Mouse (Mus musculus) embryonic stem cell, embryonic (primary cell): Measurements from ENCODE around the gene Atp2c1.

ENCODE experiments used
- CTCF ChIA-PET, 4 experiments: fragments of 300-600 bp in 2 of 4; fragments of 350-600 bp in 2 of 4; sonication (Branson Sonifier 250); formaldehyde crosslinking; loops; one replicate each; lab custom pipeline; 2022; ENCODE audit warnings: inconsistent platforms in 2 of 4; lab: Charles Lee
- POLR2A ChIA-PET, 4 experiments: fragments of 300-600 bp in 2 of 4; fragments of 350-600 bp in 2 of 4; sonication (Branson Sonifier 250); formaldehyde crosslinking; loops; one replicate each; lab custom pipeline; 2022; ENCODE audit warnings: antibody characterized with exemption in 4 of 4, inconsistent platforms in 1 of 4; lab: Charles Lee

Atp2c1 gene

GRCm38 (mm10) chr9:105527219-105527618, at the start of gene Atp2c1:
Gene Atp2c1, minus strand, starts transcription at chr9:105527319.
- ChIA-PET CTCF (no interaction called here), POLR2A (interaction anchor here in 1 of 4 experiments (0.9 kb wide), 1 partner anchor 23 kb away, joined by 4 read pairs; no protein-coding TSS in a partner anchor)

DNA sequence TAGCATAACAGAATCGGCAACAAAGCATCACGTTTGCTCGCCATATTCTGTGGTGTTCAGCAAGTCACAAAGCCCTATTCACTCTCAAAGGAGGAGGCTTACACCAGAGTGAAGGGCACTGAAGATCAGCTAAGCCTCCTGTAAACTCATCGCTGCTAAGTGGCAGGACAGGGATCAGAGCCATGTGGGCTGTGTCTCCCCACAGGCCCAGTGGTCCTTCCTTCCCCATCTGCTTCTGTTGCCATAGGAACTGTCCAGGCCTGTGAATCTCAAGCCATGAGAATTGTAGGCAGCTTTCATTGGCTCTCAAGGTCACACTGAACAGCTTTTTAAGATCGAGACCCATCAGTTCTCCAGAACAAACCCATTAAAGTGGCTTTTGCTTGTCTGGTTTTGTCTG, 30.3 kb upstream of the Atp2c1 start:
- CTCF ChIA-PET = no interaction called here
- POLR2A ChIA-PET = no interaction called here

GRCm38 (mm10) chr9:105556141-105556735, 29.1 kb upstream of the Atp2c1 start:
- CTCF ChIA-PET = interaction anchor here in 1 of 4 experiments (0.5 kb wide), 1 partner anchor 1821 kb away, joined by 12 read pairs; no protein-coding TSS in a partner anchor
- POLR2A ChIA-PET = interaction anchor here in 1 of 4 experiments (1.2 kb wide), 1 partner anchor 62 kb away, joined by 3 read pairs; no protein-coding TSS in a partner anchor

GRCm38 (mm10) chr9:105554439-105554807, 27.3 kb upstream of the Atp2c1 start:
- POLR2A ChIA-PET = interaction anchor here in 2 of 4 experiments (0.6 to 0.9 kb wide), 2 partner anchors 9 to 613 kb away, joined by 3 read pairs; no protein-coding TSS in a partner anchor

DNA sequence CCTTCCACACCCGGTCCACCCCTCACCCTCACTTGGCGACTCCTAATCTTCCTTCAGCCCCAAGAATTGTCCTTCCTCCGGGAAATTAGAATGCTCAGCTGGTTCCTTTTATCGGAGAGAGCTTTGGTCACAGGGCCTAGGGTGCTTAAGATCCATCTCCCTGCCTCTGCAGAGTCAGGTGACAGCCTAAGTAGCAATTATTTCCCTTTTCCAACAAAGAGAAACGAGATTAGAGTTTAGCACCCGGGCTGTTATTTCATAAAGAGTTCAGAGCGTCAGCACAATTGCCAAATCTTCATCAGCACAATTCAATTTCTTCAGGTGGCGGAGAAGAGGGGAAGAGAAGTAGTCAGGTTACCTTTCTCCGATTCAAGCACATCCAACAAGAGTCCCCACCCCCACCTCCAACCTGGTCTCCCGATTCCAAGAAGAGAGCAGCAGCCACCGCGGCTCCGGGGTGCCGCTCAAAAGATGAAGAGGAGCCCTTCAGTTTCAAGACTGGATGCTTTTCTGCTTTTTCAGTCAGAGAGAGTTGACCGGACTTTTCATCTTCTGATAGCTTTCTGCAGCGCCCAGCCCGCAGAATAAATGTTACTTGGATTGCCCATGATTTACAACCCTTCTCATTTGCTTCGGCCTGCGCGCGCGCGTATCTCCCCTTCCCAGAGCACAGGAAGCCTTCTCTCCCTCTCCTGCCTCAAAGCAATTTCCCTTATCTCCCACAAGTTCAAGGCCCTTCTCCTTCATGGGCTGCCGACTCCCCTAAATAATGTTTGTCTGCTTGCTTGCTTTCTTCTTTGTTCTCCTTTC, 26.7 kb upstream of the Atp2c1 start:
- CTCF ChIA-PET = interaction anchor here in 2 of 4 experiments (0.6 to 0.7 kb wide), 2 partner anchors 439 to 1735 kb away, joined by 3 to 5 read pairs; no protein-coding TSS in a partner anchor
- POLR2A ChIA-PET = no interaction called here

More at GRCm38 (mm10) chr9:105554439-105554807, 27.3 kb upstream of the Atp2c1 start:
- CTCF ChIA-PET = interaction anchor here in 2 of 4 experiments (0.6 to 0.7 kb wide), 2 partner anchors 438 to 1734 kb away, joined by 3 to 5 read pairs; no protein-coding TSS in a partner anchor

- ChIA-PET CTCF (interaction anchor here in 2 of 4 experiments (0.5 to 0.7 kb wide), 2 partner anchors 26 to 283 kb away, joined by 3 to 9 read pairs; no protein-coding TSS in a partner anchor), POLR2A (interaction anchor here in 1 of 4 experiments (2.0 kb wide), 1 partner anchor 24 kb away, joined by 4 read pairs; the partner anchor contains the start of gene Atp2c1)
Observed at GRCm38 (mm10) chr9:105551407-105551806, 24.3 kb upstream of the Atp2c1 start.

- ChIA-PET CTCF (no interaction called here), POLR2A (no interaction called here)
Observed at GRCm38 (mm10) chr9:105549096-105549495, 22.0 kb upstream of the Atp2c1 start.

DNA sequence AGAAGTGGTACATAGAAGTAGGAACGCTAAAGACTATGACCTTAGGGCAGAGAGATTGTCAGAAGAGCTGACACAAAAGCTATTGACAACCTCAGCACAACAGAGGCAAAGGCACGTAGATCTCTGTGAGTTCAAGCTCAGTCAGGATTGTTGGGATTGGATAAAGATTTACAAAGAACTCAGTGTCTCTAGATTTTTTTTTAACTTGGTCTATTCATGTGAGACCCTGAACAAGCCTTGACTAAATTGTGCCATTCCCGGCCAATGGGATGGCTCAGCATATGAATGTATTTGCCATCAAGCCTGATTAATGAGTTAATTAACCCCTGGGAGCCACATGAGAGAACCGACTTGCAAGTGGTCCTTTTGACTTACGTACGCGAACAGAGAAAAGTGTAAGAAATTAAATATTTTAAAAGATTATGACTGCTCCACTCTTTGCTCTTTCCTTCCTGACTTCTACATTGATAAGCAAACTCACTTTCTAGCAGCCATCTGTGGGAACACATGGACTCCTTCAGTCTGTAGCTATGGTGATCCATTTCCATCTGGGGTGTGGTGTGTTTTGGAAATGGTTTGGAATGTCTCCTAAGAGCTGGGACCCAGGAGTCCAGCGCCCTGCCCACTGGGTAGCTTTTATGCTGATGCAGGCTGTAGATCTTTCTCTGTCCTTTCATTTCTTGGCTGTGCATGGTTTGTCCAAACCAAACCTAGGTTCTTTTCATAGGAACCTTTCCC, 17.1 kb upstream of the Atp2c1 start:
- CTCF ChIA-PET = no interaction called here
- POLR2A ChIA-PET = interaction anchor here in 1 of 4 experiments (0.7 to 1.5 kb wide), 2 partner anchors 9 to 27 kb away, joined by 3 to 4 read pairs; no protein-coding TSS in a partner anchor

- ChIA-PET CTCF (interaction anchor here in 2 of 4 experiments (0.6 to 0.7 kb wide), 2 partner anchors 42 to 460 kb away, joined by 3 read pairs; no protein-coding TSS in a partner anchor), POLR2A (interaction anchor here in 2 of 4 experiments (0.6 to 2.1 kb wide), 7 partner anchors 9 to 104 kb away, joined by 3 to 6 read pairs (median 3); no protein-coding TSS in a partner anchor)
Observed at GRCm38 (mm10) chr9:105537473-105537872, 10.4 kb upstream of the Atp2c1 start.

GRCm38 (mm10) chr9:105536877-105537276, 9.8 kb upstream of the Atp2c1 start:
- POLR2A ChIA-PET = interaction anchor here in 3 of 4 experiments (0.6 to 2.1 kb wide), 8 partner anchors 9 to 370 kb away, joined by 3 to 6 read pairs (median 3); no protein-coding TSS in a partner anchor
- CTCF ChIA-PET = interaction anchor here in 1 of 4 experiments (0.7 kb wide), 1 partner anchor 41 kb away, joined by 3 read pairs; no protein-coding TSS in a partner anchor

DNA sequence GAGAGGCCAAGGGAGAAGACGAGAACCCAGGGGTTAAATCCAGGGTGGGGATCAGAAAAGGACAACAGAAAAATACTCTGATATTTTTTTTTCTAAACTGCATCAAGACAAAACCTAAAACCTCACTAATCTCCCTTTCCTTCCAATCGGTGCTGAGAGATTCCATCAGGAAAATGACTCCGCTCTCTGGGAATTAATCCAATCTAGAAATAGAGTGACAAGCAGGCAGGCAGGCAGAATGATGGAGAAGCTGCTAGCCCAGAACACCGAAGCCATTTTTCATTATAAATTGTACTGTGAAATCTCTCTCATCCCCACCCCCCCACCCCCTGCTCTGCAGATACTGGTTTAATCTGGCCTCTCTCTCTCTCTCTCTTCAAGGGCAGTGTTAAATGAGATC, 1.8 kb downstream of the Atp2c1 start:
- CTCF ChIA-PET = interaction anchor here in 2 of 4 experiments (0.6 to 0.7 kb wide), 2 partner anchors 26 to 59 kb away, joined by 3 to 4 read pairs; no protein-coding TSS in a partner anchor
- POLR2A ChIA-PET = interaction anchor here in 1 of 4 experiments (1.9 kb wide), 1 partner anchor 11 kb away, joined by 6 read pairs; no protein-coding TSS in a partner anchor

DNA sequence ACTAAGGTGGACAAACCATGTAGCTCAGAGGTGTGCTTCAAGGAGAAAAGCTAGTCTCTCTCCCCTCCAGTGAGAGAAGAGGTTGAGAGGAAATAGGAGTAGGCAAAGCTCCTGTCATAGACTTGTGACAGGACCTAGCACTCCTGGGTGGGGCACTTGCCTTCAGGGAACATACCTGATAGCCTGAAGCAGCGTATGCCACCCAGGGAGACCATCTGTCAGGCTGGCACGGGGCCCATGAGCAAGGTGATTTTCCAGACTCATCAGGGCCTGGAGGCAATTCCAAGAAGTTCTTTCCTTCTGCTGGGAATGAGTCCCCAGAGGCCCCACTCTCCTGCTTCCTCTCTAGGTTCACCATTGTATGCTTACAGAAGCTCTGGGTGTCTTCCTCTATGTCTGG, 4.1 kb downstream of the Atp2c1 start:
- ChIA-PET POLR2A (interaction anchor here in 1 of 4 experiments (1.5 kb wide), 1 partner anchor 28 kb away, joined by 3 read pairs; no protein-coding TSS in a partner anchor), CTCF (no interaction called here)

DNA sequence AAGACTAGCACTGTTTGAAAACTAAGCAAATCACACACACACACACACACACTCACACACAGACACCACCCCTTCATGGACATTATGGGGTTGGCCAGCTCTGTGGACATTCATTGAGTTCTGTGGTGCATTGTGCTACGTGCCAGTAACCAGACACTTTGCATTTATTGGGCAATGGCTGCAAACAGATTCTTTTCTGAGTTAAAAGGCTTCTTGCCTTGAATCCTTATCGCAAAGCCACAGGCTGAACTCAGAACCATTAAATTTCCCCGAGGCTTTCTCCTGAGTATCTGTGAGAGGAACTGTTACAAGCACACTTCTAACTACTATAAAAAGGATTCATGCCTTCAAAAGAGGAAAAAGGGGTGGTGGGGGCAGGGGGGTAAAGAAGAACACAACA, 5.1 kb downstream of the Atp2c1 start:
- POLR2A ChIA-PET = interaction anchor here in 2 of 4 experiments (0.5 to 1.5 kb wide), 4 partner anchors 15 to 249 kb away, joined by 3 read pairs; no protein-coding TSS in a partner anchor

DNA sequence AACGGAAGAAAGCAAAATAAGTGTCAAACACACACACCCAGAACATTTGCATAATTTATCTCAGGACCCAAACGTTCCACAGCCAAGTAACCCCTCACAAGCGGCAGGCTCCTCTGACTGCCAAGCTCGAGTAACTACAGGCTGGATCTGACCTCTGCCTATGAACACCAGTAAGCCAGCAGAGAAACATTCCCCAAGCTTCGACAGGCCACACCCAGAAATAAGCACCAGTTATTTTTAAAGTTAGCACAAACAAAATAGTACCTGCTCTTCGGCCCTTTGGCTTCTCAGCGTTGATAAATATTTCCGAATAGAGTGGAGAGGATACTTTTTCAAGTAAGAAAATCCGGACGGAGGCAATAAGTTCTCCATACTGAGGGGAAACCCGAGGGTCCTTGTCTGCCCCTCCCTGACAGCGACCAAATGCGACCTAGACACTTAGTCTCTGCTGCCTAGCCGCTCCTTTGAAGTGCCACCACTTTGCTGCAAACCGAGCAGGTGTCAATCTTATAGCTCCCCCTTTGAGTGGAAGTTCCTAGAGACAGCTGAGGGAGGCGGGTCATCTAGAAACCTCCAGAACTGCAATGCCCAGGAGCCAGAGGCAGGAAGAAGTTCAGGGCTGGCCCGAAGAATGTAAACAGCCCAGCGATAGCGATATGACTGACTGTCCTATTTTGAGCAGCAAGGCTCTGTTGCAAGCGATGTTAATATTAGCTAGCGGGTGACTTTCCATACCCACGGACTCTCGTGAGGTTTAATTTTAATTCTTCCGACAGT, 6.2 kb downstream of the Atp2c1 start:
- POLR2A ChIA-PET = interaction anchor here in 2 of 4 experiments (1.1 to 1.4 kb wide), 2 partner anchors 16 to 250 kb away, joined by 3 read pairs; no protein-coding TSS in a partner anchor
- CTCF ChIA-PET = interaction anchor here in 2 of 4 experiments (0.8 to 0.9 kb wide), 2 partner anchors 26 to 637 kb away, joined by 3 read pairs; no protein-coding TSS in a partner anchor

More for the DNA sequence above, 5.1 kb downstream of the Atp2c1 start:
- CTCF ChIA-PET = interaction anchor here in 1 of 4 experiments (0.9 kb wide), 1 partner anchor 27 kb away, joined by 3 read pairs; no protein-coding TSS in a partner anchor

GRCm38 (mm10) chr9:105519278-105519883, 7.7 kb downstream of the Atp2c1 start:
- ChIA-PET POLR2A (no interaction called here), CTCF (interaction anchor here in 1 of 4 experiments (0.6 kb wide), 1 partner anchor 535 kb away, joined by 3 read pairs; no protein-coding TSS in a partner anchor)

DNA sequence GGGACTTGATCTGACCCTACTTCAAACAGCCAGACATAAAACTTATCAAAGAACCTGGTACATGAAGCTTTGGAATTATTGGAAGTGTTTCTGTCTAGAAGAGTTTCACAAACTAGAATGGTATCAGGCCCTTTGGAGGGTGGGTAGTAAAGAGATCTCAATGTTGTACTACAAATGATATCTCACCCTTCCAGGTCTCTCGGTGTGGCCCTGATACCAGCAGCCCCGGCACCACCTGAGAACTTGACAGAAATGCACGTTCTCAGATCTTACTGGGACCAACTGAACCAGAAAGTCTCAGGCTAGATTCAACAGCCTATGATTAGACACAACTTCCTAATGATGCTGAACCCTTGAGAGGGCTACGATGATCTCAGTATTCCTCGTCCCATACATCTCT, 23.4 kb downstream of the Atp2c1 start:
- POLR2A ChIA-PET = interaction anchor here in 1 of 4 experiments (0.8 kb wide), 1 partner anchor 9 kb away, joined by 3 read pairs; no protein-coding TSS in a partner anchor
- CTCF ChIA-PET = interaction anchor here in 1 of 4 experiments (1.6 kb wide), 1 partner anchor 8 kb away, joined by 3 read pairs; no protein-coding TSS in a partner anchor
